Mouse (Mus musculus): ENCODE data around the gene Scfd2. TPM values are rescaled to one million over a fixed set of nuclear protein-coding genes. Genes with fewer than 3 reads are reported as not detected.

The Scfd2 gene
- polyA plus RNA-seq, 2 experiments: 3.9 to 9.4 TPM

- TF ChIP-seq EP300 (IDR thresholded peaks at IDR 0.05; ENCODE audit: low read depth) (no peak), CTCF (IDR thresholded peaks at IDR 0.05; ENCODE audit: low read depth) (no peak)
- Histone ChIP-seq H3K36me3 (replicated peaks; ENCODE audit: control insufficient read depth, insufficient read depth, low read depth) (no peaks in the 10 kb centered on the region), H3K4me1 (replicated peaks; ENCODE audit: control insufficient read depth in 2 of 2, insufficient read depth in 2 of 2, low read length in 1 of 2) (peaks cover 0 to 2% of the 10 kb centered on the region in 2 experiments; a peak in 1 of 4 replicates), H3K4me3 (ENCODE audit: insufficient read depth in 1 of 2, low read depth in 2 of 2, low read length in 2 of 2) (no peak overlapping the region), H3K9me3 (ENCODE audit: control insufficient read depth, low read length) (no peaks in the 10 kb centered on the region), H3K27ac (no peak overlapping the region), H3K4me2 (ENCODE audit: low read depth) (no peak overlapping the region), H3K27me3 (ENCODE audit: control insufficient read depth, insufficient read depth, low read length) (no peaks in the 10 kb centered on the region), H3K9ac (replicated peaks) (no peak overlapping the region)
- DNase-seq (ENCODE audit: low read depth in 3 of 3, low spot score in 3 of 3): no peak
- no peak for ATAC-seq (ENCODE audit: insufficient read depth)
- 65% methylated on average over 3 of the region's 3 CpGs for WGBS (ENCODE audit: insufficient replicate concordance)
These were observed 288.9 kb downstream of the Scfd2 start for GRCm38 (mm10) chr5:74242654-74243053.

DNA sequence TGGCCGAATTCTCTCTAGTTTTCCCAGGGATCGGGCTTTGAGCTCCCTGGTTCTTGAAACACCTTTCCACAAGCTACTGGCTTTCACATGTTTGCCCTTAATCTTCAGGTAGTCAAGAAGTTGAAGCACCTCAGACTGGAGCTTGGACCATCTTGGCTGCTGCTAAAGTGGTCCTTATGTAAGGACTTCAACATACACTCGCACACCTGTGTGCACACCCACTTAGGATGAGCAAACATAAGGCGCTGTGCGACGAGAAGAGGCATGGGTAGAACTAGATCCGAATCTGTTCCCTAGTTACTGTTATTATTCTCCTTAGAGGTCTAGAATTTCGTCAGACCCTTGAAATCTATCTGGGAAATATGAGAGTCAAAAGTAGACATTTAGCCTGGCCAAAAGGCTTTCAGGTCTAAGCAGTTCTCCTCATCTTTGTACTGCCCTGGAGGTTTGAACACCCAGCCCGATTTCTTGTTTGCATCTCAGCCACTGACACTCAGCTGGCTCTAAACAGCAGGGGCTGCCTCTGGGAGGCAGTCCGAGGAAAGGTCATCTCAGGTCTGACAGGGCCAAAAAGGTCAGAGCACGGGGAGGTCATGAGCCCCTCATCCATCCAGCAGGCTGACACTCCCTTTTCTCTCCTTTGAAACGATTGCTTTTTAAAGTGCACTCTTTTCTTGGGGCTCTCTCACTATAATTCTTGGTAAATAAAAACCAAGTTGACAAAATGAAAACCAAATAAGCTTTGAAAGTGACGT lies 290.5 kb downstream of the Scfd2 start:
- no peak overlapping the region for H3K4me3 ChIP-seq (ENCODE audit: insufficient read depth in 1 of 2, low read depth in 2 of 2, low read length in 2 of 2)
- H3K4me1 ChIP-seq (replicated peaks; ENCODE audit: control insufficient read depth in 2 of 2, insufficient read depth in 2 of 2, low read length in 1 of 2): peaks cover 0 to 2% of the 10 kb centered on the region in 2 experiments; a peak in 1 of 4 replicates
- ATAC-seq (ENCODE audit: insufficient read depth) (no peak), DNase-seq (ENCODE audit: low read depth in 3 of 3, low spot score in 3 of 3) (no peak)
- no peak overlapping the region for H3K9ac ChIP-seq (replicated peaks)
- no peak overlapping the region for H3K27ac ChIP-seq
- WGBS (ENCODE audit: insufficient replicate concordance): 64% methylated on average over 13 of the region's 13 CpGs
- H3K4me2 ChIP-seq (ENCODE audit: low read depth): no peak overlapping the region
- no peaks in the 10 kb centered on the region for H3K27me3 ChIP-seq (ENCODE audit: control insufficient read depth, insufficient read depth, low read length)
- TF ChIP-seq EP300 (IDR thresholded peaks at IDR 0.05; ENCODE audit: low read depth) (no peak), CTCF (IDR thresholded peaks at IDR 0.05; ENCODE audit: low read depth) (no peak)
- no peaks in the 10 kb centered on the region for H3K9me3 ChIP-seq (ENCODE audit: control insufficient read depth, low read length)
- no peaks in the 10 kb centered on the region for H3K36me3 ChIP-seq (replicated peaks; ENCODE audit: control insufficient read depth, insufficient read depth, low read depth)

DNA sequence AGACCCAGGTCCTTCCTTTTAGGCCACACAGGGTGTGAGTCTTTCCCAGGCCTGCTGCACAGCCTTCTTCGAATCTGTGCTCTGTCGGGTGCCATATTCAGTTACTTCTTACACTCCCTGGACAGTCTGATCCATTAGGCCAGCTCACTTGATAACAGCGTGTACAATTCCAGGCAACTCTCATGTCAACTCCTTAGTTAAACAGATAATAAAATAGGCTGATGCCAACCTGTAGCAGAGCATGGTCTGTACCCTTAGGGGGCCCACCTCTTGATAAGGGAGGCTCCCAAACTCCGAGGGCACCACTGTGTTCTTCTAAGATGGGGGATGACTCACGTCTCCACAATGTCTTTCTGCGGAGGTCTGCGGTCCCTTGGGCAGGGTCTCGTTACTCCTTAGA lies 291.3 kb downstream of the Scfd2 start:
- whole genome bisulfite sequencing (ENCODE audit: insufficient replicate concordance): 61% methylated on average over 8 of the region's 8 CpGs
- no peak for ATAC-seq (ENCODE audit: insufficient read depth)

DNA sequence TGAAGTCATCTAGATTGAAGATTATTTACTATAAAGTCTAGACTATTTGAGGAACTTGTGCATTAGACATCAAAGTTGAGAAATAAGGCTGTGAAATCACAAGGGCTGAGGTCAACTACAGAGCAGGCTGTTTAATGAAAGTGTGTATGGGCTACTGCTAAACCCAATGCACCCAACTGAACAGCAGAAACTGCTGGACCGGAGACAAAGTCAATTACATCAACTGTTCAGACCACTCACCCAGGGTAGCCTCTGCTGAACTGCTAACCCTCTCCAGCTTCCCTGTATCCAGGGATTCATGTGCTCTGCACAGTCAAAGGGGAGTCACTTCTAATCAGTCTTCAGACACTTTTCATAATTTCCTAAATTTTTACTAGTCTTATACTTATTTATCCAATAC lies 292.2 kb downstream of the Scfd2 start:
- TF ChIP-seq EP300 (IDR thresholded peaks at IDR 0.05; ENCODE audit: low read depth): no peak
- TF ChIP-seq CTCF (IDR thresholded peaks at IDR 0.05; ENCODE audit: low read depth): no peak
- 60% methylated on average over 1 of the region's 1 CpGs for WGBS (ENCODE audit: insufficient replicate concordance)
- ATAC-seq (ENCODE audit: insufficient read depth): no peak

More for the DNA sequence above, 291.3 kb downstream of the Scfd2 start:
- Histone ChIP-seq H3K4me3 (ENCODE audit: insufficient read depth in 1 of 2, low read depth in 2 of 2, low read length in 2 of 2) (no peak overlapping the region), H3K4me1 (replicated peaks; ENCODE audit: control insufficient read depth in 2 of 2, insufficient read depth in 2 of 2, low read length in 1 of 2) (peaks cover 0 to 2% of the 10 kb centered on the region in 2 experiments; a peak in 1 of 4 replicates), H3K36me3 (replicated peaks; ENCODE audit: control insufficient read depth, insufficient read depth, low read depth) (no peaks in the 10 kb centered on the region), H3K9ac (replicated peaks) (no peak overlapping the region), H3K9me3 (ENCODE audit: control insufficient read depth, low read length) (no peaks in the 10 kb centered on the region), H3K27ac (no peak overlapping the region), H3K4me2 (ENCODE audit: low read depth) (no peak overlapping the region), H3K27me3 (ENCODE audit: control insufficient read depth, insufficient read depth, low read length) (no peaks in the 10 kb centered on the region)
- no peak for DNase-seq (ENCODE audit: low read depth in 3 of 3, low spot score in 3 of 3)
- TF ChIP-seq CTCF (IDR thresholded peaks at IDR 0.05; ENCODE audit: low read depth) (no peak), EP300 (IDR thresholded peaks at IDR 0.05; ENCODE audit: low read depth) (no peak)

GRCm38 (mm10) chr5:74233808-74234207 lies 297.8 kb downstream of the Scfd2 start:
- no peak overlapping the region for H3K4me3 ChIP-seq (ENCODE audit: insufficient read depth in 1 of 2, low read depth in 2 of 2, low read length in 2 of 2)
- no peak for DNase-seq (ENCODE audit: low read depth in 3 of 3, low spot score in 3 of 3)
- H3K9ac ChIP-seq (replicated peaks): no peak overlapping the region
- no peak for ATAC-seq (ENCODE audit: insufficient read depth)
- H3K4me2 ChIP-seq (ENCODE audit: low read depth): no peak overlapping the region
- H3K4me1 ChIP-seq (replicated peaks; ENCODE audit: control insufficient read depth in 2 of 2, insufficient read depth in 2 of 2, low read length in 1 of 2): peaks cover 0 to 6% of the 10 kb centered on the region in 2 experiments; a peak in 2 of 4 replicates
- no peak overlapping the region for H3K27ac ChIP-seq
- TF ChIP-seq EP300 (IDR thresholded peaks at IDR 0.05; ENCODE audit: low read depth) (no peak), CTCF (IDR thresholded peaks at IDR 0.05; ENCODE audit: low read depth) (no peak)
- H3K36me3 ChIP-seq (replicated peaks; ENCODE audit: control insufficient read depth, insufficient read depth, low read depth): no peaks in the 10 kb centered on the region
- H3K27me3 ChIP-seq (ENCODE audit: control insufficient read depth, insufficient read depth, low read length): no peaks in the 10 kb centered on the region
- 43% methylated on average over 7 of the region's 7 CpGs for WGBS (ENCODE audit: insufficient replicate concordance)
- no peaks in the 10 kb centered on the region for H3K9me3 ChIP-seq (ENCODE audit: control insufficient read depth, low read length)

More for the DNA sequence above, 292.2 kb downstream of the Scfd2 start:
- Histone ChIP-seq H3K4me3 (ENCODE audit: insufficient read depth in 1 of 2, low read depth in 2 of 2, low read length in 2 of 2) (no peak overlapping the region), H3K4me2 (ENCODE audit: low read depth) (no peak overlapping the region), H3K9me3 (ENCODE audit: control insufficient read depth, low read length) (no peaks in the 10 kb centered on the region), H3K9ac (replicated peaks) (no peak overlapping the region), H3K36me3 (replicated peaks; ENCODE audit: control insufficient read depth, insufficient read depth, low read depth) (no peaks in the 10 kb centered on the region), H3K27ac (no peak overlapping the region), H3K4me1 (replicated peaks; ENCODE audit: control insufficient read depth in 2 of 2, insufficient read depth in 2 of 2, low read length in 1 of 2) (peaks cover 0 to 2% of the 10 kb centered on the region in 2 experiments; a peak in 1 of 4 replicates), H3K27me3 (ENCODE audit: control insufficient read depth, insufficient read depth, low read length) (no peaks in the 10 kb centered on the region)
- DNase-seq (ENCODE audit: low read depth in 3 of 3, low spot score in 3 of 3): no peak
